Mouse (Mus musculus) cerebellum, adult 2 months (tissue): ENCODE measurements around the gene Notum.

ENCODE experiments used
- CTCF ChIP-seq: fragments of 200-500 bp; IDR thresholded peaks from 2 replicates; pipeline ENCODE4 v1.5.1; 2011; ENCODE audit warnings: low read depth, mild to moderate bottlenecking, control low read depth, low read length, moderate library complexity, borderline replicate concordance; ENCODE audit not compliant: insufficient read depth
- POLR2A ChIP-seq: fragments of 200-500 bp; IDR thresholded peaks from 2 replicates; pipeline ENCODE4 v1.6.1; 2011; ENCODE audit warnings: low read length, control low read depth, borderline replicate concordance; ENCODE audit not compliant: insufficient read depth

- TF ChIP-seq CTCF (no peak), POLR2A (no peak)
Observed at GRCm38 (mm10) chr11:120615167-120615566, 45.8 kb downstream of the Notum start.
